Mouse (Mus musculus) adipocyte (in vitro differentiated cells): ENCODE measurements at regions not wholly inside any gene's neighbourhood (a gene's known extent, or its start where the extent isn't known, plus 50 kb on each side); places are given as distances from the start of the nearest gene placed in this dataset.

ENCODE experiments used
- DNase-seq: peaks from one replicate; pipeline ENCODE4 v3.0.0-alpha.2; 2016; ENCODE audit warnings: low spot score

- DNase-seq = no peak
These were observed 109.8 kb upstream of the Hey2 start for GRCm38 (mm10) chr10:30952410-30952809.

- DNase-seq = no peak
These were observed 104.0 kb upstream of the Hey2 start for GRCm38 (mm10) chr10:30946601-30947000.

GRCm38 (mm10) chr10:30918322-30918988 lies 75.9 kb upstream of the Hey2 start:
- DNase-seq = no peak

DNA sequence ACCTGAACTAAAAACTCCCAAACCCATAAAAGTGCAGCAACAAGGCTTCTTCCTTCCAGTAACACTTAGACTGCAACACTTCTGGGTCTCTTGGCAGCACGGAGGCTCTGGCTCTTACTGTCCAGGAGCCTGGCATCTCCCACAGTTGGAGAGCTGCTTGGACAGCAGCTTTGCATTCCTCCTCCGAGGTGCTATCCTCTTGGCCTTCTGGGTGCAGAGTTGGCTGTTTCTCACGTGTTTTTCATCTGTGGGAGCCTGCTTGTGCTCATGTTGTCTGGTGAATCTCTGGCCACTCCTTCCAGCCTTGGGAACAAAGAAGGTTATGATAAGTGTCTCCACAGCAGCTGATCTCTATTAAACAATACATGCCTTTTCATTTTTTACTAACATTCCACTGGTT lies 51.2 kb upstream of the Hey2 start:
- peak; percentile 51 for DNase-seq
